Mouse (Mus musculus): ENCODE measurements at regions not wholly inside any gene's neighbourhood (a gene's known extent, or its start where the extent isn't known, plus 50 kb on each side); places are given as distances from the start of the nearest gene placed in this dataset.
A peak's percentile ranks its signal among the peaks of the same experiment; 100 is the strongest.

- DNase-seq (ENCODE audit: low spot score) = no peak
Observed at GRCm38 (mm10) chr9:61293223-61293985, 78.8 kb upstream of the Tle3 start.

DNA sequence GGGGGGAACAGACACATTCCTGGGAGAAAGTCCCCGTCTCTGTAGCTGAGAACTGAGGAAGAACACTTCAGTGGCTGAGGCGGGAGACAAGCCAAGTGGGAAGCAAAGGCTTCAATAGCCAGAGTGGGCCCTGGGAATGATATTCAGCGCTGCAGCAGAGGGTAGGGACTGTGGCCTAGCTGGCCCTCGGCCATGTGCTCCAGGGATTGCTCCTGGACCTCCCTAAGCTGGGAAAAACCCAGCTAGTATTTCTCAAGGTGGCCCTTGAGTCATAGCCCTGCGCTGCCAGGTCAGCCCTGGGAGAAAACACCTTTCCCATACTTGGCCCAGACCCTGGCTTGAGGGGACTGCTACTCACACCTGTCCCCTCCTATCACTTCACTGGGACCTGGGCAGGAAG, 77.2 kb upstream of the Tle3 start:
- DNase-seq (ENCODE audit: low spot score) = no peak

GRCm38 (mm10) chr9:61296311-61296947, 75.7 kb upstream of the Tle3 start:
- DNase-seq (ENCODE audit: low spot score) = no peak

DNA sequence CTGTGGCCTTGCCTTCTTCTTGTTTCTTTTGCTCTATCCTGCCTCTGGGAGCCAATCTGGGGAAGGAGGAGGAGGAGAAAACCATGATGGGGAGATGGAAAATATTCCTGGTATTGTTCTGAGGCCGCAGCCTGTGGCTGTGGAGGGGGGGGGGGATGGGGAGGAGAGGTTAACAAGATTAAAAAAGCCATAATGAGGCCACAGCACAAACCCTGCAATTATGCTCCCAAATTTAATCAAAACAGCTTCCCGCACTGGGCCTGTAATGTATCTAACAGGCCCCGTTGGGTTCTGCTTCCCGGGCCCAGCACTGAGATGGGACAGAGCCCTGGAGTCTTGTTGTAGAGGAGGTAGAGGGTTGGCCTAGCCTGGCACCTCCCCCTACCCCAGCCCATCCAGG, 74.8 kb upstream of the Tle3 start:
- no peak for DNase-seq (ENCODE audit: low spot score)

- peak; percentile 42 for DNase-seq (ENCODE audit: low spot score)
Observed at GRCm38 (mm10) chr9:61299873-61300560, 72.1 kb upstream of the Tle3 start.

DNA sequence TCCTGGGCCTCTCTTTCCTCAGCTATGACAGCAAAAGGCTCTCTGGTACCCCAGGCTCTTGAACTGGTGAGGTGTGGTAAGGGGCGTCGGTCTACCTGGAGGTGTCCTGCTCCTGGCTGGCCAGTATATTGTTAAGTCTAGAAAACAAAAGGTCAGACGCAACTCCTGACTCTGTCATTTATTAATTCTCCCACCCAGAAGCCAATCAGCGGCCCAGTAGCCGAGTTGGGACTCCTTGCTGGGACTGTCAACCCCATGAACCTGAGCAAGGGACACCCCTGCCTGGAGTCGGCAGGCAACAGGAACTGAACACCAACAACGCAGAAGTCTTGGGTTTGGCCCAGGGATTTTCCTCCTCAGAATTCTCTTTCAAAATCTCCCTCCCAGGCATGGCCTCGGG, 71.1 kb upstream of the Tle3 start:
- no peak for DNase-seq (ENCODE audit: low spot score)

- DNase-seq (ENCODE audit: low spot score) = no peak
Observed at GRCm38 (mm10) chr9:61302724-61303123, 69.4 kb upstream of the Tle3 start.

- DNase-seq (ENCODE audit: low spot score) = no peak
Observed at GRCm38 (mm10) chr9:61306306-61306705, 65.9 kb upstream of the Tle3 start.

GRCm38 (mm10) chr9:61309096-61309495, 63.1 kb upstream of the Tle3 start:
- DNase-seq (ENCODE audit: low spot score) = no peak

DNA sequence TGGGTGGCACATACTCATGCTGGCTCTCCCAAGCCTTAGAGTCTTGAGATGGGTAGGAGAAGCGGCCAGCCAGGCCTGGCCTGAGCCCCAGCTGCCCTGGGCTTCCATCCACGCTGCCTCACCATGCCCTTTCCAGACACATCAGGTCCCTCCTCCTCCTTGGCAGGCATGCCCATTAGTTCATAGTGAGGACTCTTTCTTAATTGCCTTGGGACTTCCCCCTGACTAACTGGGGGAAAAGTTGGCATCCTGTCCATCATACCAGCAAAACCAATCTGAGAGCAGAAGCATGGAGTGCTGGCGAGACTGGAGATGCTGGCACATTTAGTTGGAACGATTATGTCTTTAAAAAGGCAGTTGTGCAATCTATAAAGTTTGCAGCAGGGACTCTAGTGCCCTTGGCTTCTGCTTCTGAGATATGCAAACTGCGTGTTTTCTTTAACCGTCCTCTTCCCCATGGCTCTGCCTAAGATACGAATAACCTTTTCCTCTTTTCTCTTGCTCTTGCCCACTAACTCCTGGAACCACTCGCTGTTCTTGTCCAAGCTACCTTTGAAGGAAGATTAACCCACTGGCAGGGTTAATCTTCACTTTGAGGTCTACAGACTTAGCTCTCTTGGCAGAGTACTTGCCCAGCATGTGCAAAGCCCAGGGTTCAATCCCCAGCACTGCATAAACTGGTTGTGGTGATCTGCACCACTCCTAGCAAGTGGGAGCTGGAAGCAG, 62.2 kb upstream of the Tle3 start:
- no peak for DNase-seq (ENCODE audit: low spot score)

GRCm38 (mm10) chr9:61310574-61310973, 61.6 kb upstream of the Tle3 start:
- no peak for DNase-seq (ENCODE audit: low spot score)

- DNase-seq (ENCODE audit: low spot score) = no peak
Observed at GRCm38 (mm10) chr9:61311604-61312003, 60.6 kb upstream of the Tle3 start.

DNA sequence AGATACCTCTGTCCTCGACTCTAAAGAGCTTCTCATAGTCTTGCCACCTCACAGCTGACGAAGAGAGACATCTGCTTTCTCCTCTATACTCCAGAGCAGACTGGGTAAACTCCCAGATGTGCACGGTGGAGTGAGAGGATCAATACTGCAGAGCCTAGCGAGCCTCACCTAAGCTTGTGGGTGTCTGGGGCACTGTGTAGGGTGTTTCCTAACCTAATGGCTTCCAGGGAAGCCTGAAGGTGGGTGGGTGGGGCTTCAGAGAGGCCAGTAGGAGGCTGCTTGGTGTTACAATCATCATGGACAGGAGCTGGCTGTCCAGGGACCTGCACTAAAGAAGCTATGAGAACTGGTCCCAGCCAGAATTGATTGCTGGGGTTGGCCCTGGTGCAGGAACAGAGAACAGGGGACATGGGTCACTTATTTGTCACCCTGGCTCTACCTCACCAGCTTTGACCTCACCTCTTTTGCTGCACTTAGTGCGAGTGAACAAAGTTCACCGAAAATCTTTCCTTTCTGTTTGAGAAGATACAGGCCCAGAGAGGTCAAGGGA, 57.5 kb upstream of the Tle3 start:
- DNase-seq (ENCODE audit: low spot score) = no peak

- DNase-seq (ENCODE audit: low spot score) = no peak
Observed at GRCm38 (mm10) chr9:61315371-61316298, 56.5 kb upstream of the Tle3 start.

- no peak for DNase-seq (ENCODE audit: low spot score)
Observed at GRCm38 (mm10) chr9:61316442-61316841, 55.7 kb upstream of the Tle3 start.

GRCm38 (mm10) chr9:61319721-61320120, 52.4 kb upstream of the Tle3 start:
- DNase-seq (ENCODE audit: low spot score) = no peak

- no peak for DNase-seq (ENCODE audit: low spot score)
Observed at GRCm38 (mm10) chr9:61321314-61321713, 50.9 kb upstream of the Tle3 start.

DNA sequence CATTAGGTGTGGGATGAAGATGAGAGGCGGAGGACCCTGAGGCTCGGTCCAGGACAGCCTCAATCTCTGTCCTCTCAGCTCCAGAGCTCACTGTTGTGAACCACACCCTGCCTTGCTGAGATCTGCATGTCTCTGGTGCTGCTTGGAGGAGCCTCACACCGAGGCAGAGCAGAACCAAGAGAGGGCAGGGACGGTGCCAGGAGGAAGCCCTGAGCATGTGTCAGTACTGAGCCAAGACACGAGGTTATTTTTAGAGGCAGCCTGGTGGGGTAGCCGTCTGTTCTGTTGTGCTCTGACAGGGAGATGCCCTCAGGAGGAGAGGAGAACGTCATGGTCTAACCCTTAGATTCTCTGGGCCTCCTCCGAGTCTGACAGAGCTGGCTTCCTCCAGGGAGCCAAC, 50.3 kb upstream of the Tle3 start:
- DNase-seq (ENCODE audit: low spot score) = no peak

GRCm38 (mm10) chr9:61322333-61322732, 49.8 kb upstream of the Tle3 start:
- DNase-seq (ENCODE audit: low spot score) = no peak

All from c-Kit-positive CD71-positive TER-119-positive erythroid progenitor cells, embryonic 14.5 days (primary cell).